Mouse (Mus musculus) brain, embryonic 14.5 days (tissue): ENCODE measurements around the gene Zfp61. TPM values are rescaled to one million over a fixed set of nuclear protein-coding genes. Genes with fewer than 3 reads are reported as not detected.
A peak's percentile ranks its signal among the peaks of the same experiment; 100 is the strongest.
"Not testable (repeated sequence)": the region's sequence is repeated elsewhere in the genome, so short reads cannot be mapped to it uniquely, and the experiment has no call there.

Experiments used
- DNase-seq: peaks from one replicate; pipeline ENCODE4 v3.0.0-alpha.2; 2011; ENCODE audit warnings: low read depth
- CTCF ChIP-seq: fragments of 200-500 bp; IDR thresholded peaks from 2 replicates; pipeline ENCODE4 v1.5.1; 2012; ENCODE audit warnings: inconsistent platforms, mild to moderate bottlenecking, moderate library complexity, borderline replicate concordance; ENCODE audit not compliant: insufficient read depth, insufficient read length; ENCODE audit errors: extremely low read depth
- POLR2A ChIP-seq: fragments of 200-500 bp; IDR thresholded peaks from 2 replicates; pipeline ENCODE4 v1.6.1; 2012; ENCODE audit warnings: mild to moderate bottlenecking, inconsistent platforms, borderline replicate concordance; ENCODE audit not compliant: poor library complexity, insufficient read depth, insufficient read length, severe bottlenecking; ENCODE audit errors: extremely low read depth
- polyA plus RNA-seq: library from polyadenylated mRNA; depleted of rRNA; stranded (reverse); fragments of >200 nt; gene quantifications from 2 replicates; pipeline ENCODE4 v1.2.3, GENCODE M21; 2012

Zfp61 gene
- polyA plus RNA-seq, 1 experiment, result 33.9 TPM

DNA sequence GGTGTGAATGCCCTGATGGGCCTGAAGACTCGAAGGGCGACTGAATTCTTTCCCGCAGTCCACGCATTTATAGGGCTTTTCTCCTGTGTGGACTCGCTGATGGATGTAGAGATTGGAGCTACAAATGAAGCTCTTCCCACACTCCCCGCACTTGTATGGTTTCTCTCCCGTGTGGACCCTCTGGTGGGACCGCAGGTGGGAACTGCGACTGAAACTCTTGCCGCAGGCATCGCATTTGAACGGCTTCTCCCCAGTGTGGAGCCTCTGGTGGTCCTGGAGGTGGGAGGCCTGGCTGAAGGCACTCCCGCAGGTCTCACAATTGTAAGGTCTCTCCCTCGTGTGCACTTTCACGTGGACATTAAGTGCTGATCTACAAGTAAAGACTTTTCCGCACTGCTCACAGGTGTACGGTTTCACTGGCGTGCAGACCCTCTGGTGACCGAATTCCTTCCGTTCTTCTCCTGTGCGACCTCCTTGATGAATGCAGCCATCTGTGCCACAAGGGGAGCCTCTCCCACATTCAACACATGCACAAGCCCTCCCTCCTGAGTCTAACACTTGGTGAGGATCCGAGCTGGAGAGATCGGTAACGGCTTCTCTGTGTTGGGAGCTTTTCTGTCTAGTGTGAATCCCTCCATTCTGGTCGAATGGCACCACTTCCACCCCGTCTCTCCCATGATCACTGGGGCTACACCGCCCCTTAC, 9.5 kb downstream of the Zfp61 start:
- TF ChIP-seq CTCF, result no peak
- DNase-seq, result no peak

DNA sequence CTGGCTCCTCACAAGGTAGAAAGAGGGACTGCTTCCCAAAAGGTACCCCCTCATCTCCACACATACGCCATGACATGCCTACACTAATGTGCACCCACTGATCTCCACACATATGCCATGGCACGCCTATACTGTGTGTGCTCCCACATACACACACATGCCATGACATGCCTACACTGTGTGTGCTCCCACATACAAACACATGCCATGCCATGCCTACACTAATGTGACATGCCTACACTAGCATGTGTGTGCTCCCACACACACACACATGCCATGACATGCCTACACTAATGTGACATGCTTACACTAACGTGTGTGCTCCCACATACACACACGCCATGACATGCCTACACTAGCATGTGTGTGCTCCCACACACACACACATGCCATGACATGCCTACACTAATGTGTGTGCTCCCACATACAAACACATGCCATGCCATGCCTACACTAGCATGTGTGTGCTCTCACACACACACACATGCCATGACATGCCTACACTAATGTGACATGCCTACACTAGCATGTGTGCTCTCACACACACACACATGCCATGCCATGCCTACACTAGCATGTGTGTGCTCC, 10.8 kb downstream of the Zfp61 start:
- no peak for DNase-seq
- TF ChIP-seq CTCF (no peak), POLR2A (no peak)

DNA sequence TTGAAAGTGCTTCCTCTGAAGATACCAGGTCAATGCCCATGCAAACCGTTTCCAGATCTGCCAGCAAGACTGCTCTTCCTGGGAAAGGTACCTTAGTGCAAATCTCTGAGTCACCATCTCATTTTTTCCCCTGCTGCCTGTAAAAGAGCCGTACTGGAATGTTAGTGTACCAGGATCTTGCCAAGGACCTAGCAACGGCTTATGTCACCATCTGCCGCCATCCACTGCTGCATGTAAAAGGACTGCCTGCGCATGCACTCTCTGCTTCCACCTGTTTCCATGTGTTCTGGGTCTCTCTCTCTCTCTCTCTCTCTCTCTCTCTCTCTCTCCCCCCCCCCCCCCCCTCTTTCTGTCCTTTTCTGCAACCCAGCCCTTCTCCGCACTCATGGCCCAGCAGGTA, 12.5 kb downstream of the Zfp61 start:
- TF ChIP-seq POLR2A (no peak), CTCF (no peak)
- DNase-seq, result peak; percentile 22

DNA sequence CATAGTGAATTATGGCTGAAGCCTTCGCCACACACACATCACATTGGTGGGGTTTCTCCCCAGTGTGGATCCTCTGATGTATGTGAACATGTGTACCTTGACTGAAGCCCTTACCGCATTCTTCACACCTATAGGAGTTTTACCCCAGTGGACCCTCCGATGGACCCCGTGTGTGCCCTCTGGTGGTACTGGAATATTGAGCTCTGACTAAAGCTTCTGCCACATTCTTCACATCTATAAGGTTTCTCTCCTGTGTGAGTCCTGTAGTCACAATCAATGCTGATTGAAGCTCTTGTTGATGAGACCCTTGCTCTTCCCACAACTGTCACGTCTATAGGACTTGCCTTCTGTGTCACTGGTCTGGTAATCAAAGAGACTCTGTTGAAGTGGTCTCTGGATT, 13.4 kb downstream of the Zfp61 start:
- TF ChIP-seq CTCF, result no peak
- no peak for TF ChIP-seq POLR2A
- no peak for DNase-seq

DNA sequence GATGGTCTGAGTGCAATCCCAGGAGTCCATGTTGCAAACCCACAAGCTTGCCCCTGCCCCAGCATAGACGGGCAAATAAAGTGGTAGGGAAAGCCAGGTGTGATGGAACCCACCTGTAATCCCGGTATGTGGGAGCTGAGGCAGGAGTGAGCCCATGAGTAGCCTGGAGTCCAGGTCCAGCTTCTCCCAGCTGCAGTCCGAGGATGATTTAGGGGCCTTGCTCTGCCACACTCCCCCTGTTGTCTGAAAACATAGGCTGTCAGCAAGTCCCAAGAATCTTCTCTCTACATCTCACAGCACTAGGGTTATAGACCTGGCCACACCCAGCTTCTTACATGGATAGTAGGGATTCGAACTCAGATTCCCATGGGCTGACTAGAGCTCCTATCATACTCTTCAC, 14.1 kb downstream of the Zfp61 start:
- DNase-seq, result no peak
- TF ChIP-seq CTCF, result no peak
- TF ChIP-seq POLR2A, result no peak

DNA sequence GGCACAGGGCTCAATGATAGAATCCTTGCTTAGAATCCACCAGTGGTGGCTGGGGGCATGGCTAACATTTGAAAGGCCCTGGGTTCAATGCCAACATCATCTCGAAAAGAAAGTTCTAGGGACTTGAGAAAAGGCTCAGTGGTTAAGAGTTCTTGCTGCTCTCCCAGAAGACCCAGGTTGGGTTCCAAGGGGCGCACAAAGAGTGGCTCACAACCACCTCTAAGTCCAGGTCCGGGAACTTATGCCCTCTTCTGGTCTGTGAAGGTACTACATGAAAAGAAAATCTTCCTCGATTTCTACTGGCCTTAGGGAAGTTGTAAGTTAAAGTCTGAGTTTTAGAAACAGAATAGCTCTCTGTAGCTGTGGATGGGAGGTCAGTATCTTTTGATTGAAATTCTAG, 14.9 kb downstream of the Zfp61 start:
- DNase-seq, result no peak

DNA sequence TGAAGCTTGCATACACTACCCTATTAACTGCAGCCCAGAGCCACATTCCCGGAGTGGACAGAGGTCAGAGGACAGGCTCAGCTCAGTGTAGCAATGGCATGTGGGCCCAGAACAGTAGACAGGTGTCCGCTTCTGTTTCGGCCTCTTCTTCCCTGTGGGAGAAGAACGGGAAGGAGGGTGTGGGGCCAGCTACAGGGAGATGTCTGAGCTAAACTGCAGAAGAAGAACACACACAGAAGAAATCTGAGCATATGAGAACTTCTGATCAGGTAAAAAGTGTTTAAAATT, 20.2 kb downstream of the Zfp61 start:
- TF ChIP-seq CTCF, result no peak
- no peak for TF ChIP-seq POLR2A
- DNase-seq, result no peak

More for the DNA sequence above, 14.9 kb downstream of the Zfp61 start:
- no peak for TF ChIP-seq POLR2A
- TF ChIP-seq CTCF, result 0 out of 2 replicates have a peak, but pooled peaks have one; percentile 9

DNA sequence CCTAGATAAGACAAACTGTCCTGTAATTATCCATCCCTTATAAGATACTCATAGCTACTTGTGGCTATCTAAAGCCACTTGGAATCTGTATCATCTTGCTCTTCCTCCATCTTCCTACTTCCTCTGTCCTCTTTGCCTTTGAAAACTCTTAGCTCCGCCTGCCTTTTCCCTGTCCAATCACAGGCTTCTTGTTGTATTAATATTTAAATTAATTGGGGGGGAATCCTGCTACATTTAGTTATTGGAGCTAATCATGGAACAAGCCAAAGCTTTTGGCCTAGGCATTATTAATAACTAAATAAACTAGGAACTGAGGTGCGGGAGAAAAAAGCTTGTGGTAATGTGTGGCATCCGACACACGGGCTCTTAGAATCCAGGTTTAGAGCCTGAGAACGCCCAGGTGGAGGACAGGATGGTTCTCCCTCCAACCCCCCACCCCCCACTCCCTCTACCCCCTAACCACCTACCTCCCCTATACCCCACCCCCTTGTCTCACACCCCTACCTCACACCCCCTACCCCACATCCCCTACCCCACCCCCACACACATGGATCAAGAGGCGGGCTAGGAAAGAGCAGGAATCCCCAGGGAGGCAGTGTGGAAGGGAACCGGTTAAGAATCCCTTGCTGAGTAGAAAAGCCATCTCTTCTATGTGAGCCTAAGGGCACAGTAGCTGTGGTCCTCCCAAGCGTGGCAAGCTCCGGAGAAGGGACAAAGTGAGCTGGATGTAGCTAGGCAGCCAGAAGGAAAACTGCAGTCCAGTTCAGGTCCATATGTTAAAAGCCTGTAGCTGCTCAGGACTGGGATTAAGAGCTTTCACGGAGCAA, 20.8 kb downstream of the Zfp61 start:
- no peak for DNase-seq
- TF ChIP-seq CTCF, result no peak
- no peak for TF ChIP-seq POLR2A

DNA sequence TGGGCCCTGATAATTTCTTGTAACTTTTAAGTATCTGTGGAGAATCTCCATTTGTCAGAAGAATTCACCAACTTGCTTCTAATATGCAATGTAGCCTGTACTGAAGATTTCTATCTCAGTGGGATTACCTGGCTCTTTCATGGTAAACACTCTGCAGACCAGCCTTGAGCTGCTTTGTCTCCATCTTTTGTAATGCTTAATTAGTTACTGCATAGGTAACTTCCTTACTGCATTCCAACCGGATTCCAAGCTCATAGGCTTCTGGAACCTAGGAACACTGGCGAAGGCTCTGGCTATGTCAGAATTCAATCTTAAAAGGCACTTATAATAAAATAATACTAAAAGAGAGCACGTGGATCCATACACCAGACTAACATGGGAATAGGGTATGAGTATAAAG, 22.3 kb downstream of the Zfp61 start:
- not testable (repeated sequence) for DNase-seq

DNA sequence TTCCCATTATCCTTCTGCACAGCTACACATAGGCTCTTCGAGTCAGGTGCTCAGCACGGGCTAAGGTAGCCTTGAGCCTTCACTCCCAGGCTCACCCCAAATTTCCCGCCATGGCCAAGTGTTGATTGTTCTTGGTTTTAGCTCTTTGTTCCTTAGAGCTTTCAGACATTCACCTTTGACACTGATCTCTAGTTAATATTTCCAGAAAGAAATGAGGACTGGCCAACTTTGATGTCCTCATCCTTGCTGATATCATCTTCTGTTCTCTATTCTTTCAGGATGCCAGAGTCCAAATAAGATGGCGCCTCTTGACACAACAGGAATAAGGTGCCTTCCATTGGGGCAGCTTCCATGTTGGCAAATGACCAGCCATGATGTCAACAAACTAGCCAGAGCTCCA, 26.6 kb downstream of the Zfp61 start:
- no peak for DNase-seq
- TF ChIP-seq CTCF (no peak), POLR2A (no peak)

DNA sequence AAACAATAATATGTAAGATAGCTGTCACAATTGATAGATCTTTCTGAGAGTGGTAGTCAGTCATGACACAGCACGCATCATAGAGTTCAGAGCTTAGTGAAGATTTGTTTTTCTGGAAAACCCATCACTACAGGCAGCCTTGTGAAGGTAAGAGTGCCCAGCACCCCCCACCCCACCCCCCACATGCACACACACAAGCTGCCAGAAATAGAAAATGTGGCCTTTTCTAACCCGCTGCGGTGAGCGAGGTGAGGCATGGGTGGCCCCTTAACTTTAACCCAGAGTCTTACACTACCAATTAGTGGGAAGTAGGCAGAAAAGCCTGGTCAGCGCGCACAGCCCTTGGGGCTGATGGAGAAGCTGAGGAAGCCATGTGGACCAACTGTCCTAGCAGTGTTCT, 29.8 kb downstream of the Zfp61 start:
- no peak for TF ChIP-seq CTCF
- no peak for TF ChIP-seq POLR2A

DNA sequence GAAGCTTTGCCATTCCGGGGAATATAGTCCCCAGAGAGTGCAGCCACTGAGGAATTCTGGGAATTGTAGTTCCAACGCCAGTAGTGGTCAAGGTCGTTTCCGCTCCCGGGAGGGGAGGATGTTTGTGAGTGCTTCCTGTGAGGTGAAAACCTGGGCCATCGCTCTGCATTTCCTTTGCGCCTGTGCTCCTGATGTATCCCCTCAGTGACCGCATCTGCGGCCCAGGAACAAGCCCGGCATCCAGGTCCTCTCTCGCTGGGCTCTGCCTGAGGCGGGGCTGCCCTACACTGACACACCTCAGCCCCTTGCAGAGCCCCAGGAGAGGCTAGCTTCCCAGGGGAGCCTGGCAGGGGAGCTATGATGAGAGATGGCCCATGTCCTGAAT, 30.8 kb downstream of the Zfp61 start, which contains the start of gene Zfp93:
Zfp93 (plus strand) TSS at position 133 of the 385 bp plus-strand sequence.
- peak; percentile 54; the same call in 1 of the 2 replicates for TF ChIP-seq POLR2A
- no peak for TF ChIP-seq CTCF
- DNase-seq, result peak; percentile 96

More for the DNA sequence above, 29.8 kb downstream of the Zfp61 start:
- no peak for DNase-seq

DNA sequence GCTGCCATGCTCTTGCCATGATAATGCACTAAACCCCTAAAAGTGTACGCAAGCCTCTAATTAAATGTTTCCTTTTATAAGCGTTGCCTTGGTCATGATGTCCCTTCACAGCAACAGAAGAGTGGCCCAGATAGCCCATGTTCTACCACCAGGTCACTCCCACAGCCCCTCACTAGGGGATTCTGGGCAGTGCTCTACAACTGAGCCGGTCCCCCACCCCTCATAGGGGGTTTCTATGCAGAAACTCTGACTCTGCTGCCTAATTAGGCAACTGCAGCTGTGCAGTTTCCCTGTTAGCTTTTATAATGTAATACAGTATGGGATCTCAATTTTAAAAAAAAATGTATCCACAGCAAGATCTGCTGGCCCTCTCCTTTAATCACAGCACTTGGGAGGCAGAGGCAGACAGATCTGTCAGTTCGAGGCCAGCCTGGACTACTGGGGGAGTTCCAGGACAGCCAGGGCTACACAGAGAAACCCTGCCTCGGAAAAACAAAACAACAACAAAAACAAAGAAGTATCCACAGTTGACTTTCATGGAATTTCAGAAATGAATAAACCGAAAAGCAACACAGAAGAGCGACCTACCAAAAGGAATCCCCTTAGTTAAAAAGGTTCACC, 31.3 kb downstream of the Zfp61 start:
- DNase-seq, result no peak
- TF ChIP-seq POLR2A, result no peak
- no peak for TF ChIP-seq CTCF
